Mouse (Mus musculus) lung, adult 2 months (tissue): ENCODE results near the gene Trak1. TPM values are rescaled to one million over a fixed set of nuclear protein-coding genes. Genes with fewer than 3 reads are reported as not detected.

Experiments
- DNase-seq: peaks from one replicate; pipeline ENCODE4 v3.0.0; 2022
- H3K4me1 ChIP-seq: fragments of 200-500 bp; 2 replicates; pipeline ENCODE4 v1.6.1; 2011; ENCODE audit warnings: low read length; ENCODE audit not compliant: control insufficient read depth, insufficient read depth
- H3K4me3 ChIP-seq: fragments of 200-500 bp; replicated peaks from 2 replicates; pipeline ENCODE3; 2011; ENCODE audit warnings: low read depth, mild to moderate bottlenecking, control low read depth, low read length; ENCODE audit errors: extremely low read depth
- CTCF ChIP-seq: fragments of 200-500 bp; IDR thresholded peaks from 2 replicates; pipeline ENCODE4 v1.5.1; 2011; ENCODE audit warnings: mild to moderate bottlenecking, low read length, control low read depth; ENCODE audit not compliant: insufficient read depth
- POLR2A ChIP-seq: fragments of 200-500 bp; IDR thresholded peaks from 2 replicates; pipeline ENCODE4 v1.6.1; 2011; ENCODE audit warnings: low read depth, mild to moderate bottlenecking, control low read depth, low read length, borderline replicate concordance; ENCODE audit errors: extremely low read depth
- WGBS: fragments of 180-500 bp; shearing (Covaris S2); methylation state at CpG from one replicate; pipeline ENCODE4 v1.1.7; 2018; 5-methylcytosine and 5-hydroxymethylcytosine counted together
- polyA plus RNA-seq: library from polyadenylated mRNA; depleted of rRNA; stranded (reverse); fragments of >200 nt; gene quantifications from 2 replicates; pipeline ENCODE4 v1.2.3, GENCODE M21; 2012

The Trak1 gene
- polyA plus RNA-seq, 1 experiment = 88.5 TPM

DNA sequence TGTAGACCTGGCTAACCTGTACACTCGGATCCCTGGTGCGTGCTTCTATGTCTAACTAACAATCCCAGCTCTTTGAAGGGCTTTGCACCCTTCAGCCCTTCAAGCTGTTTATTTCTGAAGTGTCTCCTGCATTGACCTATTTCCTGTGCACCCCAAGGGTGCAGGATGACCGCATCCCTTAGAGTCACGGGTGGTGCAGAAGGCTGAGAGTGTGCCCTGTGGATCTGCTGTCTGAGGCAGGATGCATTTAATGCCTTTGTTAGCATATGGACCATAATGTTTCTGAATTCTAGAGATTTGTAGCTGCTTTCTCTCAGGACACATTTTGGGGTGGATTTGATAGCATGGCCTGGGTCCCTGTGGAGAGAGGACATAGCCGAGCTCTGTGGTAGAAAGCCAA lies 129.6 kb downstream of the Trak1 start:
- Histone ChIP-seq H3K4me1 (peaks cover 35% of the 10 kb centered on the region), H3K4me3 (no peak overlapping the region)
- WGBS = 59% methylated on average over 5 of the region's 5 CpGs
- TF ChIP-seq POLR2A (no peak), CTCF (no peak)
- DNase-seq = no peak

DNA sequence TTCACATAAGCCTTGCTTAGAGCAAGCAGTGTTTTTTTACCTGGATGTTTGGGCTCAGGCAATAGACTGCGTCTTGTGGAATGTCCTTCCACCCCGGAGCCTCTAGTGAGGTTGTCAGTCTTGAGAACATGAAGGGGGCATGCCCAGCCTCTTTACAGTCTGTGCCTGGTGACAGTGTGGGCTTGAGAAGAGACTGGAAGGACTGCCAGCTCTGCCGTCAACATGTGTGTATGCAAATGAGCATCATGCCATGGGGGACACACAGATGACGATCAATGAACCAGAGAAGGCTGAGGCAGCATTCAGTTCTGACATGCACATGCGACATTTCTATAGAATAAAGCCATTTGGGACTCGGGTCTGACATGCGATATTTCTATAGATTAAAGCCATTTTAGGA lies 132.3 kb downstream of the Trak1 start:
- 76% methylated on average over 7 of the region's 7 CpGs for WGBS
- H3K4me1 ChIP-seq = peaks cover 25% of the 10 kb centered on the region
- no peak overlapping the region for H3K4me3 ChIP-seq
- DNase-seq = no peak
- TF ChIP-seq POLR2A = no peak

DNA sequence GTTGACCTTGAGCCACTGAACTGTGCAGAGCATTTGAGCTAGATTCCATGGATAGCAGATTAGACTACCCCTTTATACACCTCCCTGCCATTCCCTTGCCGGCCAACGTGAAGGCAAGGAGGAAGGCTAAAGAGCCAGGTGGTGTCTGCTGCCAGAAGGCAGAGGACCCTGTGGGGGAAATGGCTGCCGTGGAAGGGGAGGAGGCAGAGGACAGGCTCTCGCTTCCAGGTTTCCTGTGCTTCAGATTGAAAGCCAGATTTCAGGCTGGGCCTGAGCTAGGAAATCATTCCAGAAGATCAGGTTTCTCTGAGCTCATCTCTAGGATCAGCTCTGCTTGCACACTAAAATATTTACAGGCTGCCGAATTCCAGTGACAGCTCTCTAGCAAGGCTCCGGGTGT lies 133.1 kb downstream of the Trak1 start:
- 30% methylated on average over 6 of the region's 6 CpGs for WGBS
- H3K4me3 ChIP-seq = no peak overlapping the region
- peak; percentile 19 for DNase-seq
- no peak for TF ChIP-seq CTCF
- no peak for TF ChIP-seq POLR2A
- H3K4me1 ChIP-seq = peaks cover 21% of the 10 kb centered on the region

DNA sequence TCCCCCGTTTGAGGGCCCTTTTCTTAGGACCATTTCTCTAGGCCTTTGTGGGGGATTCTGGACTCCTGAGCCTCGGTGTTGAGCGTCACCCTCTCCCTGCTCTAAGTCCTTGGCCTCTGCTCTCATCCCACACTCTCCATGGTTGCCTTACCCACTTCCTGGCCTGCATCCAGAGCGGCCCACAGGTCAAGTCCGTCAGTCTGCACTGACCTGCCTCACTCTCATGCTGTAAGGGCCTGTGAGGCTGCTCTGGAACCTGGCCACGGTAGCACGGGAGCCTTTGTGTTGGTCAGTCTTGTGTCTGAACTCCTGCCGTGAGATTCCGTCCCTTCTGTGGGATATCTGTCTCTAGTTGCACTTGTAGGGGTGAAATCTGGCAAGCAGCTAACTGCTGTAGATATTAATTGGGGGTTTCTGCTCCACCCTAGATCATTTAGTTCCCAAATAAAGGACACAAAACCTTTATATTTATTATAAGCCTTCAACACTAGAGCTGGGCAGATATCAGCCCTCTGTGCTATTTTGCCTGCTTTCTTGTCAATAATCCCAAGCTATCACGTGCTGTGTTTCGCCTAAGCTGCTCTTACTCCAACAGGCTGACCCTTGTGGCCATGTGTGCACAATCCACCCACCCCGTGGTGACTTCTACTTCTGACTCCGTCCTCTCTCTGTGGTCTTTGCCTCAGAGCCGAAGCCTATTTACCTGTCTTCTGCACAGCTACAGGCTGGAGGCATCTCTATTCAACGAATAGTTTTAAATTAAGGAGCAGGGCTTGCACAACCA lies 136.6 kb downstream of the Trak1 start:
- WGBS = 72% methylated on average over 15 of the region's 15 CpGs
- peaks cover 25% of the 10 kb centered on the region for H3K4me1 ChIP-seq
- H3K4me3 ChIP-seq = no peak overlapping the region
- TF ChIP-seq POLR2A (no peak), CTCF (no peak)
- DNase-seq = no peak

DNA sequence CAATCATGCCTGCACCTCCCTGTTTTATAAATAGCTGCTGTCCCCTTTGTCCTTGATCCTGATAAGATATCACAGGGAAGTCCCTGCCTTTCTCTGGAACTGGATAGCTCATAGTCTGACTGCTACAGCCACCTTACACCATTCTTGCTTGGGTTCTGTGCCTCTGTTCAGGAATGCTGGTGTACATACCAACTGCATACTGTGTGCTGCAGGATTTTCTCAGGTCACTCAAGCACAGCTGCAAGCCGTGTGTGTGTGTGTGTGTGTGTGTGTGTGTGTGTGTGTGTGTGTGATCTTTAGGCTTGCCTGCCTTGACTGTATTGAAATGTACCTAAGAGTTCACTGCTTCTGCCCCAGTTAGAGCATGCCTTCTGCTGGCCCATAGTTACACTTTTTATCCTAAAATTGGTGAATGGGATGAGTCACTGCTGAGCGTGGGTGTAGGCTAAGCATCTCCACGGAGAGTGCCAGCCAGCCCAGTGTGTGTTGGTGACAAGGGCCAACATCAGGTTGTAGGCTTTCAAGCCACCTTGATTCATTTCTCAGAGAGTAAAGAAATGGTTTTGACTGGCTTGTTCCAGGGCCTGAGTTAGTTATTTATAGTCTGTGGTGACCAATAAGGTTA lies 138.1 kb downstream of the Trak1 start:
- 35% methylated on average over 3 of the region's 3 CpGs for WGBS
- Histone ChIP-seq H3K4me3 (no peak overlapping the region), H3K4me1 (peaks cover 20% of the 10 kb centered on the region)
- DNase-seq = no peak
- TF ChIP-seq CTCF (no peak), POLR2A (no peak)

DNA sequence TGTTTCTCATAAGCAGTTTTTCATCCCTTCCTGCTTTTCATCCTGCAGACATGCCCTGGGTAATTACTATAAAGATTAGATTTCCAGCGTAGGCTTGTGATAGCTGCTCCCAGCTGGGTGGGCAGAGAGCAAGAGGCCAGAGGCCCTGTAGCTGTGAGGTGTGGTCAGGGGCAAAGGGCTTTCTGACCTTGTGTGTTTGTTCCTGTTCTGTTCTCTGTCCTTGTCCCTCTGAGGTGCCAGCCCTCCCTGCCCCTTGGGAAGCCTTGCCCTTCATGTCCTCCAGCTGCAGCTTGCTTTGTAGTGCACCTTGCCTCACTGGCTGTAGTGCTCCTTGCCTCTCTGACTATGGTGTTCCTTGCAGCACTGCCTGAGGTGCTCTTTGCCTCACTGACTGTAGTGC lies 139.2 kb downstream of the Trak1 start:
- H3K4me3 ChIP-seq = no peak overlapping the region
- TF ChIP-seq POLR2A = no peak
- no peak for TF ChIP-seq CTCF
- peaks cover 16% of the 10 kb centered on the region for H3K4me1 ChIP-seq
- DNase-seq = no peak
- WGBS = 56% methylated on average over 1 of the region's 1 CpGs

DNA sequence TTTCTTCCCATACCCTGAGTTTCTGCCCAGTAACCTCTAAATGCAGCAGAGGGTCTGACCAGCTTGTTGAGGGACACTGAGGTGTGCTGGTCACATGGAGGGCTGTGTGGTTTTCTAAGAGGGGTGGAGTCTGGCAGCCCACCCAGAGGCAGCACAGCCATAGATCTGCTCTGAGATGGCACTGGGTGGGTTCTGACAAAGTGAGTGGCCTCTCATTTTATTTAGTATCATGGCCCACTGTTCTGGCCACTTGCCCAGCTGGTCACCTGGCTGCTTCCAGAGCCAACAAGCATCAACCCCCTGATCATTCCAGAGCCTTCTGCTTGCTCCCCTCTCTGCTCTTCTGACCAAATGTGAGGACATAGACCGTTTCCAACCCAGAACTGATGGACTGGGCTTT lies 144.8 kb downstream of the Trak1 start:
- 71% methylated on average over 1 of the region's 1 CpGs for WGBS
- no peak overlapping the region for H3K4me3 ChIP-seq
- no peak for DNase-seq

DNA sequence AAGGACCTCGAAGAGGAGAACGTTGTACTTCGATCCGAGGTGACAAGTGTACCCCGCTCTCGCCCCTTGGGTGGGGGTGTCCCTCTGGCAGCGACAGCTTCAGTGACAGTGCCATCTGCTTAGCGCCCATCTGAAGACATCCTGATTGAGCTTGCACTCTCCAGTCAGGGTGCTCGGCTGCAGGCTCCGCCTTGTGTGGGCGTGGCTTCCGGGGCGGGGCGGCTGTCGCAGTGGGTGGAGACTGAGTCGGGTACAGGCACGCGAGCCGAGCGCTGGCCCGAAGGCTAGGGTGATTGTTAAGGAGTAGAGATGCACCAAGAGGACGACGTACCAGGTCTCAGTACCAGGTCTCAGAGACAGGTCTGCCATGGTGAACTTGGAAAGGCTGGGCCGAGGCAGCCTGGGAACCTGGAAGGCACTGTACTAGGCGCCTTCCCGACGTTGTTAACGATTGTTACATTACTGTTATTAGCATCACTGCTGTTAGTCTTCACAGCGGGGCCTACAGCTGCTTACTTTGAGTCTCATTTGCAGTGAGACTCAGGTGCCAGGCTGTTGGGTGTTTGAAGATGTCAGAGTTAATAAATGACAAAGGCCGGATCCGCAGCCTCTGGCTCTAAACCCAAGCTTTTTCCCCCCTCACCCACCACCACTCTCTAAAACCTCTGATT lies 146.5 kb downstream of the Trak1 start:
- DNase-seq = no peak
- H3K4me3 ChIP-seq = no peak overlapping the region
- no peaks in the 10 kb centered on the region for H3K4me1 ChIP-seq
- 74% methylated on average over 31 of the region's 31 CpGs for whole genome bisulfite sequencing
- TF ChIP-seq CTCF = no peak

More for the DNA sequence above, 144.8 kb downstream of the Trak1 start:
- H3K4me1 ChIP-seq = no peaks in the 10 kb centered on the region; the same call in 1 of the 2 replicates
- TF ChIP-seq POLR2A = no peak
- no peak for TF ChIP-seq CTCF

DNA sequence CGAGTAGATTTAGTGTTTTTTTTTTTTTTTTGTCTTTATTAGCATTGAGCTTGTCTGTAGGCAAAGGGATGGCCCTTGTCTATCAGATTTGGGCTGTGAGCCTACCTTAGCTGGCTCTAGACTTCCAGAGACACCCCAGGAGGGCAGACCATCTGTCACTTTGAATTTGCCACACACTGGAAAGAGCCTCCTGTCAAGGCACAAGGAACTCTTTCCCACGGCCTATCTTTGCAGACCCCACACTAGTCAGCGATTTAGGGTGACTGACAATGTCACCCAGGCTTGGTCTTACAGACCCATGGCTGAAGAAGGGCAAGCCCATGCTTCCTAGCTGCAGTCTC lies 147.0 kb downstream of the Trak1 start:
- TF ChIP-seq POLR2A = no peak
- no peak for TF ChIP-seq CTCF
- WGBS = 78% methylated on average over 3 of the region's 3 CpGs
- Histone ChIP-seq H3K4me3 (no peak overlapping the region), H3K4me1 (no peaks in the 10 kb centered on the region)
- no peak for DNase-seq

DNA sequence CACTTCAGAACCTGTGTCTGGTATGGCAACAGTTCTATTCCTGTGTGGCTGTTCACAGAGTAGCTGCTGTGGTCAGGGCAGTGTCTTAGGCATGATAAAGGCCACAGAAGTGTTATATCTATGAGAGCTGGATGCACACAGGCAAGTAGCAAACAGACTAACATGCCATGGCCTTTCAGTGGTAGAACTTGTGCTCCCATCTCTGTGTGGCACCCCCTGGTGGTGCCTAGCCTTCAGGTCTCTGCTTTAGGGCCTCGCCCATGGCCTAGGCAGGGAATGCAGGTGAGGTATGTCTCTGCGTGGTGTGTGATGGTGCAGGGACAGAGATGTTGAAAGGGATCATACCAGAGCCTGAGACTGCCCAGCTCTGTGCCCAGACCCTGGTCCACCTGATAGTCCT lies 148.1 kb downstream of the Trak1 start:
- 80% methylated on average over 2 of the region's 2 CpGs for WGBS
- no peak for TF ChIP-seq POLR2A
- TF ChIP-seq CTCF = peak; percentile 71
- no peaks in the 10 kb centered on the region for H3K4me1 ChIP-seq
- peak; percentile 42 for DNase-seq
- no peak overlapping the region for H3K4me3 ChIP-seq
